In the genomic region with DNA sequence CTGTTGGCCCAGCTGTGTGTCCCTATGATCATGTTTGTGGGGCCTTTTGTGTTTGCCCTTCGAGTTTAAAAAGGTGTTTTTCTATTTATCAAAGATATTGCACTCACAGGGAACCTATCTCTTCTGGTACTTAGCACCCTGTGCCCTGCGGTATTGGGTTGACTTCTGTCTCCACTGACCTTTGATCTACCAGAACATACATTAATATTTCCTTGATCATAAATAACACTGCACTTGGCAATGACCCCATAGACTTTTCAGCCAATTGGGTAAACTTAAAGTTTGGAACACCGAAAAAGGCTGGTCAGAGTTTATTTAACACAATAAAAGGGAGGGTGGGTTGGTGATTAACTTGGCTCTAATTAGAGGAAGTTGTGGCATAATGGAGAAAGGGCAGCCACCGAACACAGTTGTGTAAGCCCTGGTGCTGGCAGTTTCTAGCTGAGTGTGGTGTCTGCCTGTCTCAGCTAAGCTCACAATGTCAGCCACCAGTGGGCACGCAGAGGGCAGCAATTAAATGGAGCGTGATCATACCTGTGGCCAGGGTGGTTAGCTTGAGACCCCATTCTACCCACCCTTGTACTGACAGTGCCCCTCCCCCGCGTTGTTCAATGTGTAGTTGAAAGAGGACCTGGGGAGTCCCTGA, we compare ENCODE assay signal across 8 mouse cellular contexts. TPM values are rescaled to one million over a fixed set of nuclear protein-coding genes. Genes with fewer than 3 reads are reported as not detected.
DNase-seq lines count a peak whose midpoint lies in the region; ATAC-seq lines count a peak whose summit lies in the region.

No protein-coding gene starts in this region.

- no peak for ATAC-seq in forebrain, embryonic 14.5 days
- peak; percentile 88 for ATAC-seq in megakaryocyte, adult 5-6 weeks (ENCODE audit: poor library complexity, severe bottlenecking)
- no peak for ATAC-seq in erythroid progenitor cell, adult 5-6 weeks (replicated peaks; ENCODE audit: low FRiP score, poor library complexity, severe bottlenecking)
- ATAC-seq in frontal cortex, adult (ENCODE audit: low TSS enrichment) = no peak

- no peaks in the 10 kb centered on the region; the same call in 1 of the 2 replicates for H3K4me1 ChIP-seq in forebrain, embryonic 14.5 days (ENCODE audit: control insufficient read depth, insufficient read depth, low read length)

- no peaks in the 10 kb centered on the region for H3K36me3 ChIP-seq in forebrain, embryonic 14.5 days (ENCODE audit: control insufficient read depth, insufficient read depth, low read length)

- no peak overlapping the region for H3K4me3 ChIP-seq in forebrain, embryonic 14.5 days (ENCODE audit: low read depth, low read length)

- H3K27me3 ChIP-seq in forebrain, embryonic 14.5 days (replicated peaks; ENCODE audit: control insufficient read depth, insufficient read depth, low read length) = no peaks in the 10 kb centered on the region

- no peaks in the 10 kb centered on the region for H3K9me3 ChIP-seq in forebrain, embryonic 14.5 days (replicated peaks; ENCODE audit: control insufficient read depth, low read length)

- H3K27ac ChIP-seq in forebrain, embryonic 14.5 days (ENCODE audit: low read depth, low read length) = no peak overlapping the region

- H3K4me2 ChIP-seq in forebrain, embryonic 14.5 days (ENCODE audit: low read length) = no peak overlapping the region; the same call in 1 of the 2 replicates

- no peak overlapping the region for H3K9ac ChIP-seq in forebrain, embryonic 14.5 days (ENCODE audit: low read length)

- DNase-seq in cerebellum, adult 9-11 months = peak; percentile 37
- no peak for DNase-seq in cerebellum, adult 8-10 months
- peak; percentile 31 to 40 for DNase-seq in B cell, adult 2 months
- DNase-seq in forebrain, embryonic 14.5 days (ENCODE audit: low spot score) = peak; percentile 5
- peak; percentile 43 for DNase-seq in kidney, postnatal 14 days

- WGBS in forebrain, embryonic 14.5 days = 58% methylated on average over 8 of the region's 8 CpGs

RNA-seq across cellular contexts. Expression of gene Zdhhc13, which starts 38.5 kb away (rescaled TPM):
- polyA plus RNA-seq in forebrain, embryonic 14.5 days (2014; fragmentation: Nextera tagmentation; extraction: Ambion mirVana) = 54.9 and 61.5 TPM in 2 replicates
- 54.3 and 54.4 TPM in 2 replicates for total RNA-seq in megakaryocyte, adult 5-6 weeks (2015)
- 43.1 and 52.2 TPM in 2 replicates for total RNA-seq in megakaryocyte, adult 5-6 weeks (2017)
- 10.1 and 19.7 TPM in 2 replicates for total RNA-seq in erythroid progenitor cell, adult 5-6 weeks (2015; ENCODE audit: low replicate concordance)
- total RNA-seq in erythroid progenitor cell, adult 5-6 weeks (2017; ENCODE audit: low replicate concordance) = 7.7 and 11.7 TPM in 2 replicates
